Mouse (Mus musculus): ENCODE data around the gene Plekhh1. TPM values are rescaled to one million over a fixed set of nuclear protein-coding genes. Genes with fewer than 3 reads are reported as not detected.
A peak's percentile ranks its signal among the peaks of the same experiment; 100 is the strongest.
"Not testable (repeated sequence)": the region's sequence is repeated elsewhere in the genome, so short reads cannot be mapped to it uniquely, and the experiment has no call there.

Plekhh1 gene
- 10 to 100 TPM; 16.9 to 22.1 TPM for total RNA-seq (2021)

DNA sequence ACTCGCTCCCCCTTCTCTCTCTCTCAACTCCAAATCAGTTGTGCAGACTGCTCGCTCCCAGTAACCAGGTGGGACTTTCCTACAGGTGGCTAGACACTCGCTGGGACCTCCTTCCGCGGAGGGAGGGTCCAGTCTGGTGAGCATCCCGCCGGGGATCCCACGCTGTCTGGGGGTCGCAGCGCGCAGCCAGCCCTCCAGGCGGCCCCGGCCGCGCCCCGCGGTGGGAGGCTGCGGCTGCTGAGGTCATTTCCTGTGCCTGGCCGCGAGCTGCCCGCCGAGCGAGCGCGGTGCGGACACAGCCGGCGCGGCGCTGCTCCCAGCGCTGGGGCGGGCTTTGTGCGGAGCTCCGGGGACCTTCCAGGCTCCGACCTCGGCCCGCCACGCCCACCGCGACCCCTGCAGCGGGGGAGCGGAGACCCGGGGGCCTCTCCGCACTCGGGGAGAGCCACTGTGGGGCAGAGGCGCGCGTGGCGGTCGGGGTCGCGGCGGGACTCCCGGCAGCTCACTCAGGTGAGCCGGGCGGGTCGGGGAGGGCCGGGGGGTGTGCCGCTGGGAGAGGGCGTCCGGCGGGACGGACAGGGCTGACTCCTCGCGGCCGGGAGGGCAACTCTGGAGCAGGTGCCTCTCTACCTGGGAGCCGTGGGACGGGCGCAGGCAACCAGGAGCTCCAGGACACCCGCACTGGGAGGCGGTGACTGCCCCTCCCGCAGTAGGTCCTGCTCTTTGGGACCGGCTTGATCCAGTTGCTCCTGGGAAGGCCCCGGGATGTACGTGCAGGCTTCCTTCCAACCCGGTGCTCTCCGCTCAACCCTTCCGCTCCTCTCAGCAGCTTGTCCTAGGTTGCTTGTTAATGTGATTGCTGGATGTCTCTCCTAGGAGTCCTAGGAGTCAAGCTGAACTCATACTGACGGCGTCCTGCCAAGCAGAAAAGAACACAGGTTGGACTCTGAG lies at the start of gene Plekhh1:
Gene Plekhh1 (plus strand): TSS at position 253 of the 951 bp plus-strand sequence.
- peak; percentile 31 to 32 for DNase-seq

DNA sequence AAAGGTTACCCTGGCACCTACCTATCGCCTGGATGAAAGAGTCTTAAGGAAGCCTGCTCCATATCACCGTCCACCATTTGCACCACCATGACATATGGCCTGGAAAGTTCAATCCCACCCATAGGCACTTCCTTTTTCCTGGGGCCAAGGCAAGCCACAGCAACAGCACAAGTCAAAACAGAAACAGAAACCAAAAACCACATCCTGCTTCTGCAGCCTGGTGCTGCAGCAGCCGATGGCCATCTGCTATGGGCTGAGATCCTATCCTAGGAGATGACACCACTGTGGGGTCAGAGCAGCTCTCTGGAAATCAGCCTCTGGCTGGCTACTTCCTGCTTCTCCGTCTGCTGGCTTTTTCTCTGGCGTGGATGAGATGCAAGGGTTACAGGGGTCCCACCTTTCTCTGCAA lies 48.3 kb upstream of the Plekhh1 start:
- DNase-seq = no peak

DNA sequence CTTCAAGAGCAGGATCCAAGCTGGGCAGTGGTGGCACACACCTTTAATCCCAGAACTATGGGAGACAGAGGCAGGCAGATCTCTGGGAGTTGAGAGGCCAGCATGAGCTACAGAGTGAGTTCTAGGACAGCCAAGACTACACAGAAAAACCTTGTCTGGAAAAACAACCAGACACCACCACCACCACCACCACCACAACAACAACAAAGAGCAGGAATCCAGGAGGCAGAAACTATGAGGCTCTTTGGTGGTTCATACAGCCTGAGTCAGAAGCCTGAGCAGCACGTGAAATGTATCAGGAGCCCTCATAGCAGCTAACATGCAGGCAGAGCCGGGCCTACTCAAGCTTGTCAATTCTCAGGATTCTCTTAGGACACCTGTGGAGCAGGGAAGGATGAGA lies 47.8 kb upstream of the Plekhh1 start:
- no peak for DNase-seq

DNA sequence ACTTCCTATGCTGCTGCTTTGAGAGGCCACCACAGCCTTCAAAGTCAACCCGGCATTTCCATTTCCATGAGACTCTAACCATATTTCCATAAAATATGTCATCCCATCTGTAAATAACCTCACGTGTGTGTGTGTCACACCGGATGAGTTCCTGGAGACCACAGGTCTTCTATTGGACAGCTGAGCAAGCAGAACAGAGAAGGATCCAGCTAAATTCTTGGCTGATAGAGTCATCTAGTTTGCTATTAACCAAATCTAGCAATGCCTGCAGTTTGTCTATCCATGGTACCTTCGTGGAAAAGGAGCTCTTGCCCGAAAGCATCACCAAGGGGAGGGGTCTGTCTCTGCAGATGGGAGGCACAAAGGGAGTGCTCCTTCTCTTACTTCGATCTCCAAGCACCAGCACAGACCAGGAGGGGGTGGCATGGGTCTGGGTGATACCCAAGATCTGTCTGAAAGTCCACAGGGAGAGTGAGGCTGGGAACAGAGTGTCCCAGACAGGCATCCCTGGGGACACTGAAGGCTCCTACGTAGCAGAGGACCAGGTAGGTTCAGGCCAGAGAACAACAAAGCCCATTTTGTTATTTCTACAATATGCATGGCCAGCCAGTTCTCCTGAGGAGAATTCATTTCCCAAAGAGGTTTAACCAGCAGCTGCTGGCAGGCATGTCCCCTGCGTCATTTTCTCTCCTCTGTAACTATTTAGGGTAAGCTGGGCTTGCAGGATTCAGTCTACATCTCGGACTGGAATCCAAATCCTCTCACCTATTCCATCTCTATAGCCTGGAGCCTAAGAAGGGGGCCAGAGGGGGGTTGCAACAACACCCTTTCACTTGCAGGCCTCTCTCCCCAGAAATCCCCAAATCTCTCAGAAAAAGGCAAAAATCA lies 46.8 kb upstream of the Plekhh1 start:
- DNase-seq = peak in 1 of 2 experiments; percentile 9

DNA sequence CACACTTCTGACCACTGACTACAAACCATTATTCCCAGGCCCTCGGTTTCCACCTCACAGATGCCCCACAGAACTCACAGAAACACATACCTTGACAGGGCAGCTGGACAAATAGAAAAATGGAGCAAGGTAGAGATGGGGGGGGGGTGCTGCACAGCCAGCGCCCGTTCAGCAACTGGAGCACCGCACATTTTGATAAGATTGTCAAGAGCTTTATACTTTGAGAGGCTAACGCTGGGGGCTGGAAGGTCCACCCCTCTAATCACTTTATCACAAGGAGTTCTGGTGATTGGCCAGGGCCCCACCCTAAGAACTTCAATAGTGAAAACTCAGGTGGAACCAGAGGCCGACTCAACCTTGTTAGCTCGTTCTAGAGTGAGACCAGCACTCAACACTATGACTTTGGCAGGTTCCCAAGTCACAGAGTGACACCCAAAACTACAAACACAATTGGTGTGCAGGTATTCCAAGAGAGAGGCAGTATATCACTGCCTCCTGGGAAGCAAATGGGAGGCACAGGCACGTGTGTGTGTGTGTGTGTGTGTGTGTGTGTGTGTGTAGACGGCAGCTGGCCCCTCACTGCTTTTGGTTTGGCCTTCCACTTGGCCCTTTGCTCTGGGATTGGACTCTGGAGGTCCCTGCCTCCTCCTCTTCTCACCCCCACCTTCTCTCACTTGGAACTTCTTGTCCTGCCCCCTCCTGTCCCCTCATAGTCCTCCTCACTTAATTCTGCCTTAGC lies 45.5 kb upstream of the Plekhh1 start:
- DNase-seq = no peak

DNA sequence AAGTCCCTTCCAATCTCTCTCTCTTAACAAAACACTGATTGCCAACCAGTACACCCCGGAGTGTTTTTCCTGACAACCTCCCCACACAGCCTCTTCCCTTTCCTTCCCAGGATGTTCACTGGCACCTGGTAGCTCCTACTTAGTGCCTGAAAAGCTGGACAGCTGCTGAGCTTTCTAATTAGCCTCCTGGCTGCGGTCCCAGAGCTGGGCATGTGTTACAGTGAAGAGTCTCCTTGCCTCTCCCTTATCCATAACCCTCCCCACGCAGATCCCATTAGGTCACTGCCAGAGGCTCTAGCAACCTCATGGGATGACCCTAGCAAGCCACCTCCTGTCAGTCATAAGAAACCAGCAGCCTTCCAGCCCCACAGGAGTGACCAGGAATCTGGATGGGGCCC lies 44.9 kb upstream of the Plekhh1 start:
- DNase-seq = peak in 1 of 2 experiments; percentile 18

DNA sequence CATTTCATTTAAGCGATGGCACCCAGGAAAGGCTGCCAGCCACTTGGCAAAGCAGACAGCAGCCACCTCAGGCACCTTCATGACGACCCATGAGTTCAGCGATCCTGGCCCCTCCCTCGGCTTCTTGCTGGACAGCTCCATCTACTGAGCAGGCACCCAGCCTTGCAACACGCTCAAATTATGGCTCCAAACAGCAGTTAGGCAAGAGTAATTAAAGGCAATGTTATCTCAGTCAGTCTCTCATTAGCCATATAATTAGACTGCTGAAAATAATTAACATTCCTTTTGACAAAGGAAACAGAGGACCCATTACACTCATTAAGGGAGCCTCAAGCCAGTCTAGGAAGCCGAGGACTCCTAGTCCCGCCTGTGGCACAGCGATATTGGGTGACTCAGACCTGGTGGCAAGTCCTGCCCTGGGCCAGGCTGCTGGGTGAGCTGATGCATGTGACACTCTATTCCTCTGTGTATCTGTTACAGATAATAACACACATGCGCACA lies 41.3 kb upstream of the Plekhh1 start:
- DNase-seq = peak in 1 of 2 experiments; percentile 21

DNA sequence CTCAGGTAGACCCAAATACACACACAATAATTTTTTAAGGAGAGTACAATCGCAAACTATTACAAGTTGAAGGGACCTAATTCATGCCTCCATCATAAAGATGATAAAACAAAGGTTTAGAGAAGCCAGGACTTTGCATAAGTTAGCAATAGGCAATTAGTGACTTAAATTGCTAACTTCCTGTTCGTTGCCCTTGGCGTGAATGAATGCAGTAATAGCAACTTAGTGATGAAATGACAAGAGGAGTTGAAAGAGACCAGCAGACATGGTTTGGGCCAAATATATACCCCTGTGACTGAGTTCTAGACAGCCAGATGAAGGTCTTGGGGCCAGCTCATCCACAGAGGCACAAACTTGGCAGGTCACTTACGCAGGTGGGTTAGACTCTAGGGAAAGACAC lies 32.7 kb upstream of the Plekhh1 start:
- no peak for DNase-seq

DNA sequence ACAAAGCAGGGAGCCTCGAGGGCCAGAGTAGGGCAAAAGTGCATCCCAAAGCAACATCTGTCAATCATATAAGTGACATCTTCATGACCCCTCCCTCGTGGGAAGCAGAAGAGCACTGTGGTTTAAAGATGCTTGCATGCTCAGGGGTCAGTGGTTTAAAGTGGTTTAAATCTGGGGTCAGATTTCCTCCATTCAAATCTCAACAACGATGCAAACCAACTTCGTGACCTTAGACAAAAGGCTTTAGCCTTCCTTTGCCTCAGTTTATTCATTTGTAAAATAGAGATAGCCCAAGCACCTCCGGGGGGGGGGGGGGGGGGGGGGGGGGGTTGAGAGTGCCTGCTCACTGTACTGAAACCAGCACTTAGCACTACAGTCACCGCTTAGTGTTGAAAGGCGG lies 32.3 kb upstream of the Plekhh1 start:
- DNase-seq = no peak

DNA sequence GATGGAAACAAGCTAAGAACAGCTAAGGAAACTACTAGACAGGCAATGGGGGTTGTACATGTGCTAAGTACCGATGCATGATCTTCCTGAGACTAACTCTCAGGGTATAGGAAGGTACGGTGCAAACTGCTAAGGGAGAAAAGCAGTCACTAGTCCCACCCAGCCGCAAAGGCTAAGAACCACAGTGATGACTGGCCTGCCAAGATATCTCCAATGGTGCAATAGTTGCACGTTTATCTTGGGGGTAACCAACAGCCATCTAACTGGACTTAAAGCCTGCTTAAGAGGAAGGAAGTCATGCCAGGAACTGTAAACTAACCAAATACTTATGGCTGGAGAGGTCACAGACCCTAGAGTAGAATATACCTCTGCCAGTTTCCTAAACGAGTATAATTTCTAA lies 26.6 kb upstream of the Plekhh1 start:
- no peak for DNase-seq

DNA sequence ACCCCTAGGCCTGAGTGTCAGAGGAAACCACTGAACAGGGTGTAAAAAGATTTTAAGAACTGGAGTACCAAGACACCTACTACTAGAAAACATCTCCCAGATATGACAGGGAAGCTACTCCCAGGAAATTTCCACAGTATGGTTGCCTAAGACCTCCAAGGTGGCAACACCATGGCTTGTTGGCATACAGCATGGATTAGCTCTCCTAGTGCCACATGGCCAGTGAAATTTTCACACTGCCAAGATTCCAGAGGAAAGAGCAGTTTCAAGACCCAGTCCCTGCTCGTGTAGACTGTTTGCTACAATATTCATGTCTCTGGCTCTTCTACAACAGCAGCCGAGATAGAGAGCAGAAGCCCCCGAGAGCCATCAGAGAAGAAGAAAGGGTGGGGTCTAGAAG lies 26.0 kb upstream of the Plekhh1 start:
- DNase-seq = no peak

DNA sequence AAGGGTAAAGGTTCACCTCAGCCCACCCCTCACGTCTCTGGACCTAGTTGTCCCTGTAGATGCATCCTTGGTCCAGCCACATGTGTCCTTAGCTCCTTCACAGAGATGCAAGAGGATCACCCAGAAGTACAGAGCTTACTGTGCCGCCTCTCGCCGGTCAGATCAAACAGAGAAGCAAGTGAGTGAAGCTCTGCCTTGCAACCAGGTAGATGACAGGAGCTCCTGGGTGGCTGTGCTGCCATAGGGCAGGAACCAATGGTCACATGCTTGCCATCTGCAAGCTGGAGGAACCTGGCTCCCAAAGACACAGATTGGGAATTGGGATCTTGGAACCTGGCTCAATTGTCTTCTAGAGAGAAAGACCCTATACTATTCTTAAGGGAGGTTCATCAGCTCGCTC lies 23.5 kb upstream of the Plekhh1 start:
- DNase-seq = no peak

DNA sequence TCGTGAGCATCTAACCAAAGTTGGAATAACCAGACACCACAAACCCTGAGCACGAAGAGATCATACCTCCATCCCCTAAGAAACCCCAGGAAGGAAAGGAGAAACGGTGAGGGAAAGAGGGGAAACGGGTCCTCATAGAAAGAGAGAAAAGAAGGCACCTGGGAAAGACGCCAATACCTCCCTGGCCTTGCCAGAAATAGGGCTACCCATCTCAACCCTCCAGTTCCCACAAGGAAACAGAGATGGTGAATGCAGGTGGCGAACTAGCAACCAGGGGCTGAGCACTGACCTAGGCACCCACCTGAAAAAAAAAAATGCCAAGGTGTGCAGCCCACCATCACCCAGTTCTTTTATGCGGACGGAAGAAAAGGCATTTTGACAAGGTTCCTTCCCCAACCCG lies 22.9 kb upstream of the Plekhh1 start:
- DNase-seq = no peak

DNA sequence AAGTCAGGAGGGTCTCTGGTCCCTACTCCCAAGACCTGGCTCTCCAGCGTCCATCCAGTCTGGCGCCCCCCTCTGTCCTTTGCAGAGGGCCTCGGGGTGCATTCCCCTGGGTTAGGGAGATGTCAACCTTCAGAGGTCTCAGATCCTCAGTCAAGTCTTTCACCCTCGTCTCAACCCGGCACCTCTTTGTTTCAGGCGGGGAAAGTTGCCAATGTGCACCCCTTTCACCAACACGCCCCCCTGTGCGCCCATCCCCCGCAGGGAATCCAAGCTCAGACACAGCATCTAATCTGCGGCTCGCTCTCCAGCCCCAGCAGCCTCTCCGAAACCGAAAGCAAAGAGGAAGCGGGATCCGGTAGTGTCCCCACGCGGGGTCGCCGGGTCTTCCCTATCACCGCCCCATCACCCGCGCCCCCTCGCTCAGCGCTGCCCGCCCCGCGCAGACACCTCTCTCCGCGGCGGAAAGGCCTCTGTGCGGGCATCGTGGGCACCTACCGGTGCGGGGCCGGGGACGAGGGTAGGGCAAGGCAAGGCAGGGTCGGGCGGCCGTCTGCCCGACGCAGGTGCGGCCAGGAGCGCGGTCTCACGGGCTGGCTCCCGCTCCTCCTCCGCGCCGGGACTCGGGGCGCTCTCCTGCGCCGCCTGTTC lies 22.4 kb upstream of the Plekhh1 start:
- peak; percentile 42 for DNase-seq

DNA sequence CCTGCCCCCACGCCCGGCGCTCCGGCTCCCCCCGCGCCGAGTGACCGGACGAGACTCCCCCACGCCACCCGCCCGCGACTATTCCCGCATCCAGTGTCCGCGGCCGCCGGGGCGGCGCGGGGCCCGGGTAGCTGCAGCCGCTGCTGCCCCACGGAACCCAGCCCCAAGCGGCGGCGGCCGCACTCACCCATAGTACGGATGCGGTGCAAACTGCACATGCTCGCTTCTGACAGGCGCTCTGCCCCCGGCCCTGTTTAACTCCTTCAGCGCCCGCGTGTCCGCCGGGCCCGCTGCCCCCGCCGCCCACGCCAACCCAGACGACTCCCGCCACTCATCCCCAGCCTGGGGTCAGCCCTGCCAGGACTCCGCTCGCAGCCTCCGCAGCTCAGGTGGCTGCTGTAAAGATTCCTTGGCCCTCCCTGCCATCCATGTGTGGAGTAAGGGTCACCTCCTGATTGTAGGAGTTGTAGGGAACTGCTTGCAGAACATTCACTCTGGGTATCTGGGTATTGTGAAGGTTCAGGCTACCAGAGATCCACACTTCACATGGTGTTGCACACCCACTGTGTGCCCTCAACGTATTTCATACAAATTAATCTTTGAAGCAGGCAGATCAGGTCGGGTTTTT lies 21.7 kb upstream of the Plekhh1 start, which contains the start of gene Tmem229b:
Gene Tmem229b (minus strand): TSS at position 502 of the 628 bp plus-strand sequence.
- DNase-seq = peak; percentile 66 to 70

DNA sequence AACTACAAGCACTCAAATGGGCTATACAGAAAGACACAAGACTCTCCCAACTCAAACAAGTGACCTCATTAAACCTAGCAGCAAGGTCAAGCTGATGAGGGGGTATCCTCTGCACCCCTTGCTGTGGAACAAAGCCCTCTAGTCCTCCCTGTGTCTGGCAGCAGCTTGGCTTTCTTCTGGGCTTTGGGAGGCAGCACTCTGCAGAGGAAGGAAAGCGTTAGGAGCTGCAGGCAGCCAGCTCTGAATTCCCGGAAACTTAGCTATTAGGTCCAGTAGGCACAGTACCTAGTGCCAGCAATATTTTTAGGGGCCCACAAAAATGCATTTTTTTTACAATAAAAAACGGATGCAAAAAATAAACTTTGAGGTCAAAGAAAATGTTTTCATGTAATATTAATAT lies 18.4 kb upstream of the Plekhh1 start:
- no peak for DNase-seq

DNA sequence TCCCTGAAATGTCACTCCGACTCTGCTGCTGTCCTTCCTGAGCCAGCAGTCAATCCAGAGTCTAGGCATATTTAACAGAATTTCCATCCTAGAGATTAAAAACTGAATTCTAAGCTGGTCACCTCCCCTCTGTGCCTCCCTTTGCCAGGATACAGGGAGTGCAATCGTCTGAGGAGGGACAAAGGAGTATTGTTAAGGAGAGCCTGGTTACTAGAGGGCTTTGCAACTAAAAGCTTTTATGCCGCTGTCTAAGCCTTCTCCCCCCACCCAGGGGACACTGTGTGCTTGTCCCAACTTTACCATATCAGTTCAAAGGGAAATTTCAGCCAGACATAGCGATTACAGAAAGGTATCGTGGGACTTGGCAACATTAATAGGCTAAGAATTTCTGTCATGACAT lies 12.9 kb upstream of the Plekhh1 start:
- DNase-seq = no peak

DNA sequence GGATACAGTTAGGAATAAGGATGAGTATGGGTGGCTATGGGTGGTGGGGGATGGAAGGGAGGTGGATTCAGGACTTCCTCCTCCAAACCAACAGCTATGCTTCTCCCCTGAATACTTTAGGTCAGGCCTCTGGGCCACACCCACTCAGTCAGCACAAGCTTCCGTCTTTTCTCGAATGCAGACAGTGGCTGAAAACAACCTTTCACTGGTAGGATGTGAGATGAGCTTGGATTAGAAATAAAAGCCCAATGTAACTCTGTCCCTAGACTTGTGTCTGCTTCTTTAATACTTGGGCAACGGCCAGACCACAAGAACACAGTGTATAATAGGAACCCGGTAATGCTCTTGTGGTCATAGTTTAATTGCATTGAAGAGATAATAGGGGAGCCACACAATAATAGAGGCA lies 11.0 kb upstream of the Plekhh1 start:
- no peak for DNase-seq

DNA sequence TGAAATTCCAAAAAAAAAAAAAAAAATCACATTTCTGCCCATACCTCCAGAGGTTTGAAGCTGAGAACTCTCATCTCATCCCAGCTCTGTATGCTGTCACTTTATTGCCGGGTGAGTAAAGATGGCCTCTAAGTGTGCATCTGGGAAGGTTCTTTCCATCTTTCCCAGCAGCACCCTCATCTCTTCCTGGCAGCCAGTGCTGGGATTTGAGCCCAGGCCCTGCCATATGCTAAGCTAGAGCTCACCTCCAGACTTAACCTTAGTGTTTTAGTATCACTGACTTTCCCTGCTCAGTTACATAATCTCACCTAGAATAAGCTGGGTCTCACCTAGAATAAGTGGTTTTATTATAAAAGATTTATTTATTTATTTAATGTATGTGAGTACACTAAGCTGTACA lies 7.1 kb upstream of the Plekhh1 start:
- no peak for DNase-seq

DNA sequence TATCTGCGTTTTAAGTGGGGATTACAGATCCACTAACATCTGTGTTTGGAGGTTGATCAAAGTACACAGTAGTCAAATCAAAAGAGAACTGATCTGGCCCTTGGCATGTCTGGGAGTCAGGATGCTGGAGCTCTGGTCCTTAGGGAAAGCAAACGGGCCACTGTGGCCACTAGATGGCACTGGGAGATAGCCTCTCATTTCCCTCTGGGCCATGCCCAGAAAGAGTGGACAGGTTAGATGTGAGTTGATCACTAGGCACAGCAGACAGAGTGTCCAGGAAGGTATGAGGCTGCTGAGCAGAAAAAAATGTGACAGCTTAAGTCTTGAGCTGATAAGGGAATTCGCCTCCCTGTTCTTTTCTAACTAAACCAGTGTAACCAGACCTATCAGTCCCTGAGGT lies 6.1 kb upstream of the Plekhh1 start:
- DNase-seq = peak; percentile 47 to 57

DNA sequence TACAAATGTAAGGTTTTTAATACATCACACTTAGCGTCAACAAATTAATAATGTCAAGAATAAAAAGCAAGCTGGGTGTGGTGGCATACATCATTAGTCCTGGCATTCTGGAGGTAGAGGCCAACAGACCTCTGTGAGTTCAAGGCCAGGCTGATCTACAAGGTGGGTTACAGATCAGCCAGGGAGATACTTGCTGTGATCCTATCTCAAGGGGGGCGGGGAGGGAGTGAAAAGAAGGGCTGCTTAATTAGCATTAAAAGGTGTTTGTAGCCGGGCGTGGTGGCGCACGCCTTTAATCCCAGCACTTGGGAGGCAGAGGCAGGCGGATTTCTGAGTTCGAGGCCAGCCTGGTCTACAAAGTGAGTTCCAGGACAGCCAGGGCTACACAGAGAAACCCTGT lies 1.4 kb upstream of the Plekhh1 start:
- DNase-seq = not testable (repeated sequence)
